Mouse (Mus musculus) liver, postnatal 0 days (tissue): ENCODE measurements around the gene Sept4.

Experiments used
- CTCF ChIP-seq: sonication (generic); IDR thresholded peaks from 2 replicates; pipeline ENCODE4 v1.5.1; 2016; ENCODE audit warnings: antibody characterized with exemption, low read depth
- EP300 ChIP-seq: IDR thresholded peaks from 2 replicates; pipeline ENCODE4 v1.6.1; 2016; ENCODE audit warnings: antibody characterized with exemption, low read depth, mild to moderate bottlenecking

DNA sequence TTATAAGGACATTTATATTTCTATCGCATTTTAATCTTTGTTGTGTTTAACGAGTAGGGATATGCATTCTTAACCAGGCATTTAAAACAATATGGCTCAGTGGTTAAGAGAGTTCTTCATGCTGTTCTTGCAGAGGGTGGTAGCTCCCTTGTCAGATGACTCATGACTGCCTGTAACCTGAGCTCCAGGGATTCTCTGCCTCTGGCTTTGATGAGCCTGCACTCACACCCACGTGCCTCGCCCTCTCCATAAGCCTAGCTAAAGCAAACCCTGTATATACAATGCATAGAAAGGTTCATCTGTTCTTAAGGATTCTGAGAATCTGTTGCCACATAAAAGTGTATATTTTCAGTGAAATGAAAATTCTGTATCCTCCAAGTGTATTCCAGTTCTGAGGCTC, 54.5 kb downstream of the Sept4 start:
- TF ChIP-seq CTCF, result no peak
- no peak for TF ChIP-seq EP300
